Mouse (Mus musculus) hindlimb bud, embryonic 11.5 days (tissue): ENCODE results near the gene Fat3.

Experiments
- DNase-seq: peaks from one replicate; pipeline ENCODE4 v3.0.0-alpha.2; 2012; ENCODE audit warnings: low read depth, low spot score; ENCODE audit errors: extremely low spot score

Fat3 gene

DNA sequence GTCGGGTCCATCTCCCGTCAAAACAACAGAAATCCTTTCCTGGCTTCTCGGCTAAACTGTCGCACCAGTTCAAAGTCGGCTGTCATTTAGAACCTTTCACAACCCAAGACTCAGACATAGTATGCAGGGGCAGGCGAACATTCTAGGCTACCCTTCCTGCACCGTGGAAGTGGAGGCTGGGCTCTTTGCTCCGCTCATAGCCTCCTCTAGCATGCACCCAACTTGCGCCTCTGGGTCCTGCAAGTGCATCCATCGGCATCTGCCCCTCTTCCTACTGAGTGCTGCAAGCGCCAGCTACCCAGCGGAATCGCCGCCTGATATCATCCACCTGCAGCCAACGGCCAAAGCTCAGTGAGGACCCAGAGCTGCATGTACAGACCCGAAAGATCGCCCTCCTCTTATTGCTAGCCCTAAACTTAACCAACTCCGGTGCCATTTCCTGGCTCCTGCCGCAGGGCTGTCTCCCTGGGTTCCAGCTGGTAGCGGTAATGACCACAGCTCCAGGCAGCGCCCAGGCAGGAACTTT is at the start of gene Fat3:
TSS of gene Fat3 (minus strand) at position 100 of the 526 bp plus-strand sequence.
- DNase-seq, result no peak

DNA sequence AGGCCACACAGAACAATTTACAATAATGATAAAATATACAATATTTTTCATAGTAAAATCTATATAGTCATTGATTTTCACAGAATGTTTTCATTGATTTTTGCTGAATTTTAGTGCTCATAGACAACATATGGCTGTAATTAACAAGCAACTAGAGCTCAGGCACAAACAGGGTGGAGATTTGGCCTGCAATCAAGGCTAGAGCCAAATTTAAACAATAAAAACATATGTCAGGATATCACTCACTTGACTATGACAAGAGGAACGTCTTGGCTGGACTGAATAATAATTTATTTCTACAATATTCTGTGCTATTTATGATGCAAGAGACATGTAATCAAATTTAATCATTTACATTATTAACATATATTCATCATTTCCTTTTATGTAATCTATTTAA is 31.8 kb upstream of the Fat3 start:
- no peak for DNase-seq

DNA sequence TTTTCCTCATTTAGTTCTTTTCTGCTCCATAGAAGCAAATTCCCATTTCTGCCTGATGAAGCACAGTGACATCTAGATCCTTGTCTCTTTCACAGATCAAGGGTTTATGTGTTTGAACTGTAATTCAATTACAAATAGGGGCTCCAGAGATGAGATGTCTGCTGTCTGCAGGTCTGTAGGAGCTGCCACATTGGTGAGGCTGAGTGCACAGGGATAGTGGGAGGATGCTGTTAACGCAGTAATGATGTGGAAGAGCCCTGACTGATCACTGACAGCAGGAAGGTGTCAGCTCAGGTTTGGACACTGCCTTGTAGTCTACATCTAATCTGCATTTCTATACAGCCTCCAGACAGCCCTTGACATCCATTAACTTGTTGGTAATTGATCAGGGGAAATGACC is 16.5 kb upstream of the Fat3 start:
- no peak for DNase-seq

DNA sequence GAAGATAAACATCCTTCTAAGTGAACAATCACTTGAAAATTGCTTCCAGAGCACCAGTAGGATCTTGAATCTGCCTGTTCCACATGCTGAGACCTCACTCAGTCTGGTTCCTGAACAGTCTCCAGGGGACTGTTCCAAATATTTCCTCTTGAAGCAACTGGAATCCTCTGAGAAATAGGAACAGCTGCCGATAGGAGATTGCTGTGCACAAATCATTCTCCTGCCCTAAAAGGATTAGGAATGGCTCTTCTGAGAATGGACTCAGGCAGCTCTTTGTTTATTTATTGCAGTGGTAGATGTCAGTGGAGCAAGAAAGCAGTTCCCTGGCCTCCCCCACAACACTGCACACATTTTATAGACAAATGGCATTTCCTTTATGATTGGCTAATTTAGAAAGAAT is 10.9 kb upstream of the Fat3 start:
- DNase-seq, result no peak

DNA sequence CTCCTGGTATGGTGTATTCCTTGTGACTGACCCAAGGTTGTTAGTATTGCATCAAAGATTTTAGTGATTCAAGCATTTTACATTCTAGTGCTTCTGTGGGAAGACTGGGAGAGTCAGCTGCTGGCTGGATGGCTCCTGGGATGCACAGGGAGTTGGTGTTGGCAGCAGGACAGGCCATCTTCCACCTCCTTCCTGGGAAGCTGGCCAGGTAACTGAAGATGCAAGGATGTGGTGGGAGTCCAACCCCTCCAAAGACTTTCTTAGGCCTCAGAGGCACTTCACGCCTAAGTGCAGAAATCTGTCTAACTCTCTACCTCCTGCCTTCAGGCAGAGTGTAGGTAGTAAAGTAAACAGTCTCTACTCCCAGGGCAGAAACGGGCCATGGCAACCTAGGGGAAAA is 2.7 kb upstream of the Fat3 start:
- no peak for DNase-seq

DNA sequence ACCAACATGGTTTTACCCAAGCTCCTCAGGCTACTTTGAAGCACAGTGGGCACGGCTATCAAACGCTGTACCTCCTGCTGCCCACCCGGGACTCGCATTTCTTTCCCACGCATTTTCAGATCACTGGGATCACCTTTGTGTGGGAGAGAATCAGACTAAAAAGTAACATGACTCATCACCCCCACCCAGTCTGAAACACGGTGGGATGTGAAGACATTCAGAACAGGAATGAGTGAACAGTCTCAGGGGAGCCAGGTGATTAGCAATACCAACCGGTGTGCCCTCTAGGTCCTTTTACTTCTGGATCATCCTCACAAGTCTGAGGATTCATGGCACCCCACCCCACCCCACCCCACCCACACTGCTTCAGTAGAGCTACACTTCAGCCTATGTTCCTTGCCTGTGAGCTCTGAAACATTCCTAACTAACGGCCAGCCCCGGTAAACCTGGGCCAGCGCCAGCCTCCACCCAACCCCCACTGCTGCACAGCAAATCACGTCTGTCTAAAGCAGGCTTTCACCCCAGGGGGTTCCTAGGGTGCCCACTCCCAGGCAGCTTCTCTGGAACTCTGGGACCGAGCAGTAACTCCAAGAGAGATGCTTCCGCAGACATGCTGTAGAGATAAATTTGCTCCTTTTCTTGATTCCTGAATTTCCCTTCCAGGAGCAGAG is 1.7 kb upstream of the Fat3 start:
- DNase-seq, result no peak

DNA sequence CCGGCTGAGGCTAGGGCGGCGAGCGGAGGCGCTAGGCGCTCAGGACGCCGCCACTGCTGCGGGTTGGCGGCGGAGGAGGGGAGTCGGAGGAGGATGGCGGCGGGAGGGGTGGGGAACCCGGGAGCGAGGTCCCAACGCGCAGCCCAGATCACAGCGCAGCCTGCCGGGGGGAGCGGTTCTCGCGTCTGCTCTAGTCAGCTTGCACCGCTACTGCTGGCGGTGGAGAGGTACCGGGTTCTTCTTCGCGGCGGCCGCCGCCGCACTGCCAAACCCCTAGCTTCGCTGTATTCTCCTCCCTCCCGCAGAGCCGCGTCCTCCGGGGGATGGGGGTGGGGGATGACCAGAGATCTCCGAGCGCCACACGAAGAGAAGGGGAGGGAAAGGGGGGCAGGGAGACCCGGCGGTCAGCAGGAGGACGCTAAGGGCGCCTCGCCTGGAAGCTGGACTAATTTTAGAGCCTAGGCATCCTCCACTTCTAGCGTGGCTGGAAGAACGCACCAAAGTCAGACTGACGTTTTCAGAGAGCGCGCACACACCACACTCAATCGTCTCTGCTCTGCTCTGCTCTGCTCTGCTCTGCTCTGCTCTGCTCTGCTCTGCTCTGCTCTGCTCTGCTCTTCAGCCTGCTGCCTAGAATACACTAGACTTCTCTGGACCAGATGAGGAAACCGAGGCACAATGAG is 1.0 kb upstream of the Fat3 start:
- DNase-seq, result no peak

DNA sequence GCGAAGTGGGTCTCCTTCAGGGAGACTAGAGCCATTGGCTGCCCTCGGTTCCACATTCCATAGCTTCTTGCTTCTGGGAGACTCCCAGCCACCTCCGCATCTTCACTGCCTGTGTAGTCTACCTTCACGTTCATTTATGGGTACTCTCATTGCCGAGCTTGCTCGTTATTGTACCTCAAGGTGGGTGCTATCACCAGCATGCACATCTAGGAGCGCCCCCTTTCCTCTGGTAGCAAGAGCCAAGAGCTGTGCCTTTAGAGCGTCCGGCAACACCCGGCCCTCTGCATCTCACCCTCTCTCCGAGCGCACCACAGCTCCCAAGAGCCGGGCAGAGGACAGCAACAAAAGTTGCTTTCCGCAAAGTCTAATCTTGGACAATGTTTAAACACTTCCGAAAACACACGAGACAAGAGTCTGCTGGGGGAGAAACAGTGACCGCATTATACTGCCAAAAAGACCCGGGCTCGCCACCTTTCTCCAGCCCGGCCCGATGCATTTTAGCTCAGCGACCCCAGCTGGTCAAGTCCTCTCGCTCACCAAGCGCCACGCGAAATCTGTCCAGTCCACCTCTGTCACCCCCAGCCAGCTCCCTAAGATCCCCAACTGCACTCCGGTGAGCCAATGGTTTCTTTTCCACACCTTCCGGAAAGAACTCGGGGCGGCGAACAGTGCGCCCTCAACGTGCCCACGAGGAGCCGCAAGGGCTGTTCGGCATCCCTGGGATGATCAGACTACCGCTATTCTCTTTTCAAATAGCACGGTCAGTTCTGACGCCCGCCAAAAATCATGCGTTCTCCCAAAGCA is 501 bp downstream of the Fat3 start:
- DNase-seq, result no peak

DNA sequence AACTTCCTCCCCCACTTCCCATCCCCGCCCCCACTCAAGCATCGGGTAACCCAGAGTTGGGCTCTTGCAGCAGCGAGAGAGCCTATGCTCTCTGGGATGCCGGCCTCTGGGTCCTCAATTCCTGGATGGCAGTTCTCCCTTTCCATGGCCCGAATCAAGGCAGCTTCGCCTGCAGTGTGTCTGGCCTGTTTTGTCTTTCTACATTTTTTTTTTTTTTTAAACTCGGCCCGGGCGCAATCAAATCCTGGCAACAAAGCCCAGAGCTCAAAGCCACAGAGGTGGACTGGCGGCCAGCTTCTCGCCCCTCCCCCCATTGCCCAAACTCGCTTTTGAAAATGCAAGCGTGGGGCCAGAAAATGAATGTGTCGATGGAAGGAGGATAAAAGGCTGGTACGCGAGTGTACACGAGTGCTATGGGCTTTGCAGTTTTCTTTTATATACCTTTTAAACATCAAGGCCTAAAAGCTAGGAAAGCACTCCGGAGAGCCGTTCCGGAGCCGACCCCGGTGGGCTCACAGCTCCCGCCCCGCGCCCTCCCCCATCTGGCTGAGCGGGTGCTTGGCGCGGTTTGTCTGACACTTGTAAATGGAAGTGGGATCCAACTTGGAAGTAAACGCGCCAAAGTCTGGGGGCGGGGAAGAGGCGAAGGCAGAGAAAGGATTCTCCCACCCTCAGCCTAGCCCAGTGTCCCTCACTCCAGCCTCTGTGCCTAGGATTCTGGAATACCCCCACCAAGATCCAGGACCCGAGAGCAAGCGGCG is 1.3 kb downstream of the Fat3 start:
- peak; percentile 37 for DNase-seq

DNA sequence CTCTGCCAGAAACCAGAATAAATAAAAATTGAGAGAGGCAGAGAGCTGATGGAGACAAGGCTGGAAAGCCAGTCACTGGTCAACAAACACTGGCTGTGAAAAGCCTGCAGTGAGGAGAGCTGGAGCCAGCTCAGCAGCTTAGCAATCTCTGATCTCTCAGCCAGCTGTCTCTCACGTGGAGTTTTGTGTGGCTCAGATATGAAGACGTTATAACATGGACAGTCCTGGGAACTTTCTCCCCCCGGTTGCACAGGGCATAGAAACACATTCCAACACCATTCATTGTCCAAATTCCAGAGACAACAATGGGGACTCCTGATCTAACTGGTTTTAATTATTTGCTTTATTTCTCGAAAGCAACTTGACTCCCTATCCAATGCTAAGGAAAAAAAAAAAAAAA is 2.2 kb downstream of the Fat3 start:
- no peak for DNase-seq

DNA sequence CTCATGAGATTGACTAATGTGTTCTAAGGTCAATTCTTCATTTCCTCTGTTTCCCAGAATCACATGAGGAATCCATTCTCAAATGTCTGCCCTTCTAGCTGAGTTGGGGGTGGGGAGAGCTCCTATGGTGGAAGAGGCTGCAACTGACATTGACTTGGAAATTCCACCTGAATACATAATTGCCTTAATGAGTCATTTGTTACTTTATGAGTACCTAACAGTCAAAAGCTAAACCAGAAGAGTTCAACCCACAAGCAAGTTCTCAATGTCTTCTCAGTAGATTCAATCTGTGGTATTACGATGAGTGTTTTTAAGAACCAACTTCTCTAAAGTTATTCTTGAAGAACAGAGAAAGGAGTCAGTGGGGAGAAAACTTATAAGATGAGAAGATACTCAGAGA is 3.7 kb downstream of the Fat3 start:
- DNase-seq, result no peak

DNA sequence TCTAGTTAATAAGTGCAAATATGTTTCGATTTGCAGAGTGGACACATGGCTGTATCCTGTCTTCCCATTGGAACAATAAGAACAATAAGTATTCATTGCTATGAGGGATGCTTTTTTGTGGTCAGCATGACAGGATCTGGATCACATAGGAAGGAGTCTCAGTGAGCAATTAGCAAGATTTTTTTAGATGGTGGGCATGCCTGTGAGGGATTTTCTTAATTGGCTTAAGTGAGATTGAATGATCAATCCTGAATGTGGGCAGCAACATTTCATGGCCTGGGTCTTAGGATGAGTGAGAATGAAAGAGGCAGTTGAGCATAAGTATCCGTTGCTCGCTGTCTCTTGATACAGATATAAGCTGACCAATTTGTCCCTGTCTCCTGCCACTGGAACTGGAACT is 4.8 kb downstream of the Fat3 start:
- no peak for DNase-seq

DNA sequence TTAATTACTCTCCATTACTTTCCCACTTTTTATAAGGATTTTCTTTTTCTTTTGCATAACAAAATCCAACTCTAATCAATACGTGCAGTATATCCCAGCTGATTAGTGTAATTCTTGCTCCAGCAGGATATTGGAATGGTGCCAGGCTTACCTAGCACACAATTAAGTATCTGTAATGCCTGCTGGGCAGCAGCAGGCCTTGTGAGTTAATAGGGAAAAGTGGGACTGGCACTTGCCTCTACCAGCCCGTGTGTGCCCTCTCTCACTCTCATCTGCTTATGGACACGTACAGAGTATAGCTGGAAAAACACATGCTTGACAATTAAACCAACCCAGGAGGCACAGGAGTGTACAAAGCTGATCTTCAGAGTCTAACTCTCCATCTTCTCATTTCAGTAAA is 11.4 kb downstream of the Fat3 start:
- no peak for DNase-seq

DNA sequence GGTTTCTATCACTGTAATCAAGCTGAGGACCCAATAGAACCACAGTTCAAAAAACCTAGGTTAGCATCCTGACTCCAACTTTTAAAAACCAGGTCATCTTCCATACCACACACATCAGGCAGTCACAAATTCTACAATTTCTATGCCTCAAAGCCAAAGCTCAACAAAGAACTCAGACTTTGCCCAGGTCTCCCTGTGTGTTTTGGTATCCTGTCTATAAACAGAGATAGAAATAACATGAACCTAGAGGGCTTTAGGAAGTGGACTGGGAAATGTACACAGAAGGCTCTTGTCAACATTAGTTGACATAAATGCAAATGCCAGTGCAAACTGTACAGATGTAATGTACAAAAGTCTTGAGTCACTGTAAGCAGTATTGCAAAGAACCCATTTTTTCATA is 13.5 kb downstream of the Fat3 start:
- DNase-seq, result no peak

DNA sequence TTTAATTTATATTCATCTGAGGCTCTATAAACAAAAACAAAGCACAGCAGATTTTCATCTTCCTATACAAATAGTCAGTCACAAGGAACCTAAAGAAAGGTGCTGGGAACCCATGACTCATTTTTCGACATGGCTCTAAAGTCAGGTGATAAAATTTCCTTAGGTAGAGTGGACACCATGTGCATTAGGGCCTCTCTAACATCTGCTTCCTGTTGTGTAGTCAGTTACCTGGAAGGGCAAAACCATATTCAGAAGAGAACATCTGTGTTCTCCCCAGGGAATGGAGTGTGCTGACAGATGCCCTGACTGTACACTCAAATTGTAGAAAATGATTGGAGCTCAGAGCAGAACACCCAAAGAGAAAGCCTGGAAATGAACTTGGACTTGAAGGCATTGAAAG is 14.9 kb downstream of the Fat3 start:
- no peak for DNase-seq

DNA sequence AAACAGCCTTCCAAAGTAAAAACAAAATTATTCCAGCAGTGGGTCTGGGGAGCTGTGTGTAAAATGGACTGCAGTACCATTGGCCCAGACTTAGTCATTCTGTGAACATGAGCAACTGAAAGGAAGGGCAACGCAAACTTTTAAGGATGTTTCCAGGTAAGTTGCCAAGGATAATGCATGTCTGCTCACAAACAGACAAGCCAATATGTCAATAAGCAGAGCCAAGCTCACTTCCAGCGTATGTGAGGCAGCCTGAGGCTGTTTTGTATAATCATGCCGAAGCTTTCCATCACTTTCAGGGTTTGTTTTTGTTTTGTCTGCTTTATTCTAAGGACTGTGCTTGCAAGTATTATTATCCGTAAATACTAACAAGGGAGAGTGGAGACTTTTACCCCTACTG is 15.9 kb downstream of the Fat3 start:
- no peak for DNase-seq

DNA sequence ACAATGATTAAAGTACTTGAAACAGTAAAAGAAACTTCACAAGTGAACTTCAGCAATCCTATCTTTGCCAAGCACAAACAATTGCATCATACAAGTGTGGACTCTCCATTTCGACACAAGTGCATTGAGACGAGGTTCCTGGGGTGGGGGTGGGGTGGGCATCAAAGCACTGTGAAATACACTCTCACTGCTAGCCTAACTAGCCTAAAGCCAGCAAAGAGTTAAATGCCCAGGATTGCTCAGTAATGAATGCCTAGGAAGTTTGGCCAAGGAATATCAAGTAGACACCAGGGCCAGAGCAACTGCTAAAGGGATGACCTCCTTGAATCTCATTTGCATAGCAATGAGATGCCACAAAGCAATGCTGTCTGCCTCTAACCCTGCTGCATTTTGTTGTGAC is 16.3 kb downstream of the Fat3 start:
- no peak for DNase-seq

DNA sequence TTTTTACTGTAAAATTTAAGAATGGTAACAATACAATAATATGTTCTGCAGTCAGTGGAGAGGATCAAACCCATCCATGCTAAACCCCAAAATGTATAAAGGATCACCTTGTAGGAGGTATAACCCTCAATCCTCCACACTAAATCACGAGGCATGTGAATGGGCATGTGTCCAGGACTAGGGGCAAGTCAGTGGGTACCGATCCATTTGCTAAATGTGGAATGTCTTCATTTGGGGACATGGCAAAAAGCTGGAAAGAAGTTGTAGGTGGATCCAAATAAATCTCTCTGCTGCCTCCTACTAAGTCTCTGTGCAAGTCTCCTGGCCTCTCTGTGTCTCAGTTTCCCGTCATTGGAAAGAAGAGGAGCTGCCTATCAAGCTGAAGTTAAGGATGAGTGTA is 39.6 kb downstream of the Fat3 start:
- DNase-seq, result no peak

DNA sequence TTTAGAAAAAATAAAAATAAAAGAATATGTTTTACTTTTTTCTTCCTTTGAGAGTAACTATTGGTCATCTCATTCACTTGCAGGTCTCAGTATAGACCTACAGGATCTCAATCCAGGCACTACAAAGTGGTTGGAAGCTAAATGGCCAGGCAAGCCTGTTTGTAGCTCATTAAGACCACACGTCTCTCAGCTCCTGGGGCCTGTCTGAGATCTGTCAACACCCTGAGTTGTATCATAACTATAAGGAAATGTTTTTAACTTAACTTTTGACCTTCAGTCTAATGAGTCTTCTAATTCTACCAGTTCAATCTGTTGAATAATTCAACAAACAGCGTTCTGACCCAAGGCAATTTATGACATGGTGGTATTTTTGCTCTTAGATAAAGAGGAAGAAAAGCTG is 40.5 kb downstream of the Fat3 start:
- DNase-seq, result peak; percentile 37

DNA sequence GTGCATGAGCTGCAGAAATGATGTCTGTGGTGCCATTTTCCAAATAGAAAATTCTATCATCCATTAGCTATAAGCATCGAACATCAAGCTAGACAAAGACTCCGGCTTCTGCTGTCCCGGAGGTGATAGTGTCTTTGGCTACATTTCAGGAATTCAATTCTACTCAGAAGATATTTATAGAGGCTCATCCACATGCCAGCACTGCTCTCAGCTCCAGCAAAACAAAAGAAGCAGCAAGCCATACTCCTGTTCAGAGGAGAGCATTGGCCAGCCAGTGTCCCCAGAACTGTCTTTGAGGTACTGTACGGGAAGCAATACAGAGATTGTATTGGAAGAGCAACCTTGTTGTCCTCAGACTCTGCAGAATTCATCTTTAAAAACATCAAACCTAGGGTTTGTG is 59.2 kb downstream of the Fat3 start:
- DNase-seq, result no peak

DNA sequence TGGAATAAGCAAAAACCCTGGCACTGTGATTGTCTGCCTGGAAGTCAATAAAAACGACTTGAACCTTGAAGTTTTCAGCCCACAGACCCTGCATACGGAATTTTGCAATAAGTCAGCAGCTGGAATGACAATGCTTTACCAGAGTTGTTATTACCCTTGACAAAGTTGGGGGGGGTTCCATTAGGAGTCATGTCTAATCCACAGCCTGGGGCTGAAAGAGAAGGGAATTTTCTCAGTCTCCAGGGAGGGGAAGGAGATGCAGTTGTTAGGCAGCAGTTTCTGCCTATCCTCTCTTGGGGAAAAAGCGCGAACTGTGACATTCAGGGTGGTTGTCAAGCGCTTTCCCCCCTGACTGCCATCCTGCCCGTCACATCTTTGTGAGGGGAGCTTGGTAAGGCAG is 60.4 kb downstream of the Fat3 start:
- no peak for DNase-seq
